Mouse (Mus musculus) heart, embryonic 12.5 days (tissue): ENCODE results near the gene Copb1. TPM values are rescaled to one million over a fixed set of nuclear protein-coding genes. Genes with fewer than 3 reads are reported as not detected.
"Not testable (repeated sequence)": the region's sequence is repeated elsewhere in the genome, so short reads cannot be mapped to it uniquely, and the experiment has no call there.

Experiments used
- ATAC-seq: fragments of 200-750 bp; cut with Nextera tagmentation; 2 replicates; pipeline ENCODE4 v1.8.0; 2017; ENCODE audit warnings: moderate TSS enrichment, moderate library complexity; ENCODE audit not compliant: insufficient number of reproducible peaks, low FRiP score
- H3K27ac ChIP-seq: fragments of 300-500 bp; sonication (generic); 2 replicates; pipeline ENCODE4 v1.5.1; 2016; ENCODE audit warnings: mild to moderate bottlenecking, moderate library complexity; ENCODE audit not compliant: poor library complexity, severe bottlenecking
- H3K27me3 ChIP-seq: fragments of 300-500 bp; sonication (generic); replicated peaks from 2 replicates; pipeline ENCODE4 v1.6.1; 2016; ENCODE audit warnings: mild to moderate bottlenecking, moderate library complexity
- H3K36me3 ChIP-seq: fragments of 300-500 bp; sonication (generic); 2 replicates; pipeline ENCODE4 v1.6.1; 2016; ENCODE audit warnings: mild to moderate bottlenecking, moderate library complexity
- H3K4me1 ChIP-seq: fragments of 300-500 bp; sonication (generic); replicated peaks from 2 replicates; pipeline ENCODE4 v1.6.1; 2016; ENCODE audit warnings: mild to moderate bottlenecking
- H3K4me2 ChIP-seq: fragments of 300-500 bp; sonication (generic); 2 replicates; pipeline ENCODE4 v1.6.1; 2016; ENCODE audit warnings: mild to moderate bottlenecking, moderate library complexity
- H3K4me3 ChIP-seq: fragments of 300-500 bp; sonication (generic); 2 replicates; pipeline ENCODE4 v1.5.1; 2016; ENCODE audit warnings: mild to moderate bottlenecking
- H3K9ac ChIP-seq: fragments of 300-500 bp; sonication (generic); 2 replicates; pipeline ENCODE4 v1.6.1; 2016; ENCODE audit warnings: mild to moderate bottlenecking, moderate library complexity
- H3K9me3 ChIP-seq: fragments of 300-500 bp; sonication (generic); replicated peaks from 2 replicates; pipeline ENCODE4 v1.6.1; 2016; ENCODE audit warnings: mild to moderate bottlenecking, moderate library complexity
- WGBS: fragments of 180-500 bp; shearing (Covaris S2); methylation state at CpG from one replicate; pipeline ENCODE4 v1.1.7; 2016; 5-methylcytosine and 5-hydroxymethylcytosine counted together
- polyA plus RNA-seq: library from polyadenylated mRNA; unstranded; fragments of >200 nt; fragmentation: Nextera tagmentation; extraction: Ambion mirVana; gene quantifications from 2 replicates; pipeline ENCODE4 v1.2.1, GENCODE M21; 2016

Gene Copb1
- polyA plus RNA-seq, 1 experiment from 2014 or later: 93.4 TPM

DNA sequence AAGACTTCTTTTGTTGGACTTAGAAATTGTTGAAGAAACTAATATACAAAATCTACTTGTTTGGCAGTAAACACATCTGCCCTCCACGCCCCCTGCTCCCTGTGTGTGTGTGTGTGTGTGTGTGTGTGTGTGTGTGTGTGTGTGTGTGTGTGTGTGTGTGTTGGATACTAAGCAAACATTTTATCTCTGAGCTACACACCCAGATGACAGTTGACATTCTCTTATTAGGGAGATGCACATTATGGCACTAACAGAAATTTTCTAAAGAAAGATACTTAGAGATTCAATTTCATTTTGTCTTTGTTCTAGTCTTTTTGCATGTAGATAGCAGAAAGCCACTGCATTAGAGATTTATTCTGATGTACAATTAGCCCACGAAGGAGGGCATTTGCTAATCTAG, 37.6 kb downstream of the Copb1 start:
- Histone ChIP-seq H3K4me2 (no peak overlapping the region), H3K9ac (no peak overlapping the region), H3K36me3 (peaks cover 54% of the 10 kb centered on the region), H3K27ac (no peak overlapping the region), H3K9me3 (no peaks in the 10 kb centered on the region), H3K4me3 (no peak overlapping the region), H3K4me1 (no peaks in the 10 kb centered on the region), H3K27me3 (no peaks in the 10 kb centered on the region)
- 85% methylated on average over 2 of the region's 2 CpGs for WGBS
- no peak for ATAC-seq

- H3K9me3 ChIP-seq: no peaks in the 10 kb centered on the region
- H3K27me3 ChIP-seq: no peaks in the 10 kb centered on the region
- H3K4me2 ChIP-seq: no peak overlapping the region
- no peaks in the 10 kb centered on the region for H3K4me1 ChIP-seq
- peaks cover 39% of the 10 kb centered on the region for H3K36me3 ChIP-seq
- no peak overlapping the region for H3K4me3 ChIP-seq
- 80% methylated on average over 1 of the region's 1 CpGs for WGBS
- no peak overlapping the region for H3K9ac ChIP-seq
- no peak for ATAC-seq
- no peak overlapping the region for H3K27ac ChIP-seq
Measured at GRCm38 (mm10) chr7:114214385-114214784, 40.1 kb downstream of the Copb1 start.

DNA sequence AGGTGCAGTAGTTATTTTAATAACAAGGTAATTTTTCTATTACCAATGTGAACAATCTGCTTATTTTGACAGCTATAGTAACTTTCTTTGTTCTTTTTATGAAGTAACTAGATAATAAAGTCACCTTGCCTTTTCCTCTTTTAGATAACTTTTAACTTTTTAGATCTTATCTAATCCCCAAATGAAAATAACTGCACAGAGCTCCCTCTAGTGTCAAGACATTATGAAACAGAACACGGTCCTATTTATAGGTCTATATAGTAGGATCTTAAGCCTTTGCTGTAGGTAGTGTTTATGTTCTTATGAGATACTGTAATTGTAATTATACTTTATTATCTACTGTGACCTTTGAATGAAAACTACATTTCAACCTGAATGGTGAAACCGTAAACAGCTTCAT, 41.0 kb downstream of the Copb1 start:
- no peaks in the 10 kb centered on the region for H3K4me1 ChIP-seq
- 62% methylated on average over 2 of the region's 2 CpGs for WGBS
- H3K9ac ChIP-seq: no peak overlapping the region
- H3K27ac ChIP-seq: no peak overlapping the region
- no peaks in the 10 kb centered on the region for H3K27me3 ChIP-seq
- H3K4me2 ChIP-seq: no peak overlapping the region
- peaks cover 36% of the 10 kb centered on the region for H3K36me3 ChIP-seq
- no peak for ATAC-seq
- no peaks in the 10 kb centered on the region for H3K9me3 ChIP-seq
- H3K4me3 ChIP-seq: no peak overlapping the region

DNA sequence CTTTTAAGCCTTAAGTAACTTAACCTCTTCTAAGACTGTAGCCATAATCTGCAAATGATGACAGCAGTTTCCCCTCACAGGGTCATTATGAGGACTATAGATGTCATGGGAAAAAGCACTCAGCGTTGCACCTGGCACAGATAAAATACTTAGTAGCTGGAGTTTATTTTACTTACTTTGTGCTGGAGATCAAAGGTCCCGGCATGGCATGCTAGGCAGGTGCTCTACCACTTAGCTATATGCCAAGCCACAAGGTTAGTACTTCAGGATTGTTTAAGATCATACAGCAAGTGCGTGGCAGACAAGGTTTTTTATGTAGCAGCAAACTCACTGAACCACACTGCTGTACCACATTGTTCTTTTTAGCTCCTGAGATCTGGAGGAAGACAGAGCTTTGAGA, 43.9 kb downstream of the Copb1 start:
- H3K4me3 ChIP-seq: no peak overlapping the region
- no peaks in the 10 kb centered on the region for H3K27me3 ChIP-seq
- no peak overlapping the region for H3K4me2 ChIP-seq
- no peak overlapping the region for H3K9ac ChIP-seq
- 78% methylated on average over 3 of the region's 3 CpGs for WGBS
- no peaks in the 10 kb centered on the region for H3K9me3 ChIP-seq
- no peaks in the 10 kb centered on the region for H3K4me1 ChIP-seq
- ATAC-seq: no peak
- no peak overlapping the region for H3K27ac ChIP-seq
- peaks cover 23% of the 10 kb centered on the region for H3K36me3 ChIP-seq

GRCm38 (mm10) chr7:114209841-114210240, 44.7 kb downstream of the Copb1 start:
- Histone ChIP-seq H3K9me3 (no peaks in the 10 kb centered on the region), H3K4me2 (no peak overlapping the region), H3K36me3 (peaks cover 23% of the 10 kb centered on the region), H3K9ac (no peak overlapping the region), H3K4me1 (no peaks in the 10 kb centered on the region), H3K27ac (no peak overlapping the region), H3K27me3 (no peaks in the 10 kb centered on the region), H3K4me3 (no peak overlapping the region)
- 85% methylated on average over 1 of the region's 1 CpGs for WGBS
- ATAC-seq: no peak

- Histone ChIP-seq H3K27me3 (no peaks in the 10 kb centered on the region), H3K4me1 (peaks cover 37% of the 10 kb centered on the region), H3K9ac (no peak overlapping the region), H3K9me3 (no peaks in the 10 kb centered on the region), H3K36me3 (no peaks in the 10 kb centered on the region), H3K27ac (no peak overlapping the region), H3K4me2 (no peak overlapping the region), H3K4me3 (no peak overlapping the region)
- ATAC-seq: no peak
- WGBS: 58% methylated on average over 9 of the region's 9 CpGs
Measured at GRCm38 (mm10) chr7:114203491-114204359, 50.8 kb downstream of the Copb1 start.

DNA sequence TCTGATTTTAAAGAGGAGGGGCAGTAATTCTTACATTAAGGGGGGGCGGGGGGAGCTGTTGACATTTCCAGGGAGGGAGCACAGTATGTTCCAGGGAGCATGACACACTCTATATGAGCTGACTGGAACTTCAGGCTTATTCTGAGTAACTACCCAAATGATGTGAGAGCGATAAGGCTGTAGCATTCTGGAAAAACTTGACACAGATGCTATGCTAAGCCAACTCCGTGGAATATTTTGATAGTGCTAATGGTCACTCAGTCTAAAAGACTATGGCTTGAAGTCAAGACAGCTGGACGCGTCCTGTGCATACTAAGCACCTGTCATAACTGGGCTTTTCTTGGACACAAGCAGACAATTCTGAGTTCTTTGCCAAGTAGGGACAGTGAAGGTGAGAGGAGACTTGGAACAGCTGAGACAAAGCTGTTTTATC, 51.5 kb downstream of the Copb1 start:
- no peaks in the 10 kb centered on the region for H3K9me3 ChIP-seq
- no peak overlapping the region for H3K9ac ChIP-seq
- no peak overlapping the region for H3K27ac ChIP-seq
- WGBS: 71% methylated on average over 5 of the region's 5 CpGs
- H3K4me1 ChIP-seq: peaks cover 39% of the 10 kb centered on the region
- no peaks in the 10 kb centered on the region for H3K36me3 ChIP-seq
- ATAC-seq: no peak
- H3K27me3 ChIP-seq: no peaks in the 10 kb centered on the region
- H3K4me3 ChIP-seq: no peak overlapping the region
- no peak overlapping the region for H3K4me2 ChIP-seq

GRCm38 (mm10) chr7:114200651-114201050, 53.9 kb downstream of the Copb1 start:
- ATAC-seq: no peak
- 70% methylated on average over 2 of the region's 2 CpGs for WGBS
- no peak overlapping the region for H3K9ac ChIP-seq
- no peaks in the 10 kb centered on the region for H3K27me3 ChIP-seq
- no peaks in the 10 kb centered on the region for H3K9me3 ChIP-seq
- H3K27ac ChIP-seq: peak overlapping the region; percentile 88
- H3K4me1 ChIP-seq: peaks cover 39% of the 10 kb centered on the region
- H3K36me3 ChIP-seq: no peaks in the 10 kb centered on the region
- H3K4me2 ChIP-seq: no peak overlapping the region
- no peak overlapping the region for H3K4me3 ChIP-seq

DNA sequence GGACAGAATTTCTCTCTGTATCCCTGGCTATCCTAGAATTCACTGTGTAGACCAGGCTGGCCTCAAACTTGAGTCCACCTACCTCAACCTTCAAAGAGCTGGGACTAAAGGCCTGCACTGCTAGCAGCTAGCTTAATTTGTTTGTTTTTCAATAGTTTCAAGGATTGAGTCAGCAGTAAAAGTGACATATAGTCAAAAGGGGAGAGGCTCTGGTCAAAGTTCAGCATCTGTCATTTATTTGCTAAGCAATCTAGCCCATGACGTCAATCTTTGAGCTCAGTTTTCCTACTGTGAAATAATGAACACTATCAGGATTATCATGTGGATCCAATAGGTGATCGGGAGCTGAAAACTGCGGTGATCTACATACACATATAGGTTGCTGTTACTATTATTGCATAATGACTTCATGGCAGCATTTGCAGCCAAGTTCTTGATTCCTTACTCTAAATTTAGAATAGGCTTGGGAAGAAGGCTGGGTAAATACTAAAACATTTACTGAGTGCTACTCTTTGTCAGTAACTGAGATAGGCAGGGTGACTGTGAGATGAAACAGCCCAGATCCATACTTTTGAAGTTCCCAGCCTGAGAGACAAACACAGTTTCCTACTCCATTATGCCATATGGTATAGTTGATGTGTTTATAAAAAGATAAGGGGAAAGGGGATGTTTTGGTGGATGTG, 54.9 kb downstream of the Copb1 start:
- H3K4me1 ChIP-seq: peaks cover 39% of the 10 kb centered on the region
- H3K27ac ChIP-seq: peak overlapping the region; percentile 88
- H3K9me3 ChIP-seq: no peaks in the 10 kb centered on the region
- no peak overlapping the region for H3K4me2 ChIP-seq
- no peak overlapping the region for H3K4me3 ChIP-seq
- H3K9ac ChIP-seq: no peak overlapping the region
- H3K36me3 ChIP-seq: no peaks in the 10 kb centered on the region
- H3K27me3 ChIP-seq: no peaks in the 10 kb centered on the region
- ATAC-seq: 0 out of 2 replicates have a peak, but pooled peaks have one; percentile 51
- 26% methylated on average over 3 of the region's 3 CpGs for WGBS

DNA sequence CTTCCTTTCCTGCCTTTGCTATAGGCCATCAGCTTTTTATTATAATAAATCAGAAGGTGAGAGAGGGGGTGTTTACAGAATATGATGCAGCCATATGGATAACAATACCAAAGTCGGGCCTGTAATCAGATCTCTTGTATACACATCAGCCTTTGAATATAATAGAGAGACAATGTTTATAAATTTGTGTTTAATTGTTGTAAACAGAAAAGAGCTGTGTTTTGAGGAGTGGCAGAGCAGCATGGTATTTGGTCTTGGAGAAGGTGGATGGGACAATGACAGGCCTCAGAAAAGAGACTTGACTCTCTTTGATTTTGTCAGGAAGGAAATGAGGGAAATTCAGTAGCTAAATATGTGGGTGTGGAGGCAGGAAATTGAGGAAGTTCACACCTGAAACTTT, 56.3 kb downstream of the Copb1 start:
- Histone ChIP-seq H3K4me2 (no peak overlapping the region), H3K27me3 (no peaks in the 10 kb centered on the region), H3K36me3 (no peaks in the 10 kb centered on the region), H3K9ac (no peak overlapping the region), H3K27ac (no peak overlapping the region), H3K4me3 (no peak overlapping the region), H3K4me1 (peaks cover 38% of the 10 kb centered on the region), H3K9me3 (no peaks in the 10 kb centered on the region)
- ATAC-seq: no peak
- WGBS: 86% methylated on average over 1 of the region's 1 CpGs

DNA sequence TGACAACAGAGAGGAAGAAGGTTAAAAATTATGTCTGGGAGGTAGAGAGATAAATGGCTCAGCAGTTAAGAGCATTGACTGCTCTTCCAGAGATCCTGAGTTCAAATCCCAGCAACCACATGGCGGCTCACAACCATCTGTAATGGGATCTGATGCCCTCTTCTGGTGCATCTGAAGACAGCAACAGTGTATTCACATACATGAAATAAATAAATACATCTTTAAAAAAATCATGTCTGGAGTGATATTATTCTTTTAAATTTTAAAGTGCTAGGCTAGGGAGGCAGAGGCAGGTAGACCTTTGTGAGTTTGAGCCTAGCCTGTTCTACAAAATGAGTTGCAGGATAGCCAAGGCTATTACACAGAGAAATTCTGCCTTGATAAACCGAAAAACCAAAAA, 57.9 kb downstream of the Copb1 start:
- H3K9me3 ChIP-seq, H3K27me3 ChIP-seq, H3K36me3 ChIP-seq, H3K27ac ChIP-seq, H3K4me3 ChIP-seq, ATAC-seq, H3K4me2 ChIP-seq, H3K9ac ChIP-seq: not testable (repeated sequence)
- H3K4me1 ChIP-seq: peaks cover 22% of the 10 kb centered on the region
- WGBS: 80% methylated on average over 2 of the region's 2 CpGs
